Mouse (Mus musculus): ENCODE data around the gene Mobp.
"Not testable (repeated sequence)": the region's sequence is repeated elsewhere in the genome, so short reads cannot be mapped to it uniquely, and the experiment has no call there.

Mobp gene

DNA sequence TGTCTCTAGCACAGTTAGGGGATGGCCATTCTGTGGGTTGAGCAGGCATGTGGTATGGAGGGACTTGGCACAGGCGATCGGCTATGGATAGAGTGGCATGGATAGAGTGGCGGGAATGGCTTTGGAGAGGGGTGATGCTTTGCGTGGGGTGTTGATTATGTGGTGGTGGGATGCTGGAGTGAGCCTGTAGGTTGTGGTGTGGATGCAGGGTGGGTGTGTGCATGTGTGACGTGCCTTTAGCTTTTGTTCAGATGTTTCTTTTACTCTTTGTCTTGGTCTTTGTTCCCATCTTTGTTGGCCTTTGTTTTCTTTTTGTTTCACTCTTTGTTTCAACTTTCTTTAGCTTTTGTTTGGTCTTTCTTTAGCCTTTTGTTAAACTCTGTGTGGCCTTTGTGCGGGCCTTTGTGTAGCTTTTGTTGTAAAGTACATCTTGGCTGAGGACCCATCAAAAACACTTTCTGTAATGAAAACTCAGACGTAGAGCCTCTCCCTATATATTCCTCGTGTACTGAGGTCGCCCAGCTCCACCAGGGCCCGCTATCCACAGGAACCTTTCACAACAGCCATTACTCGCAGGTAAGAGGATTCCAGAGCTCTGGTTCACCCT, at the start of gene Mobp:
TSS of gene Mobp (plus strand) at position 486 of the 607 bp plus-strand sequence.
- DNase-seq (ENCODE audit: low read depth, low spot score): no peak

DNA sequence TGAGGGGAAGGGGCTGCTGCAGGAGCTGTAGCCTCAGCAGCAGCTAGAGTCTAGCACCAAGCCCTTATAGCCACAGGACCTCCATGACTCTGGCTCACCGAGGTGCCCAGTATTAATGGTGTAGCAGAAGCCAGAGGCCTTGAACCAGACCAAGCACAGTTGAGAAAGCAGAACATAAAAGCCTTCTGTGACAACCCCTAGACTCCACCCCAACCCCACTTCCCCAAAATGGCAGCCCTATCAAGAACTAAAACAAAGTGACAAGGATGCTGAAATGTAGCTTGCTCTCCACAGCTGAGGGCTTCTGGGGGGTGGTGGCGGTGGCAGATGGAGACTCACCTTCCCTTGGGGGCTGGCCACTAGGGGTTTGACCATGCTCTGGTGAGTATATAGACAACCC, 48.3 kb upstream of the Mobp start:
- no peak for DNase-seq (ENCODE audit: low read depth, low spot score)

DNA sequence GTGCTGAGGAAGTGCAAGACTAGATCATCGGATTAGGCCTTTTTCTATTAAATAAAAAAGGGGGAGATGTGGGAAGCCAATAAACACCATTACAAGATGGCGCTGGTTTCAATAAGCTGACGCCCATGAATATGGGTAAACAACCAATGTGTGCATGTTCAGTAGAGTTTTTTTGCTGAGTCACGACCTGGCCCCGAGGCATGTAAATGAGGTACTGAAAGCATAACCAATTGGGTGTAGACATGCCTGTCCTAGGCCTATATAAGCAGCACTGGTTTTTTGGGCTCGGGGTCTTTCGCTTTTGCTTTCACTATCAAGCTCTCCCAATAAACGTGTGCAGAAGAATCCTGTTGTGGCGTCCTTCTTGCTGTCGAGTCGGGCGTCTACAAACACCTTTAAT, 40.6 kb upstream of the Mobp start:
- DNase-seq (ENCODE audit: low read depth, low spot score): not testable (repeated sequence)

DNA sequence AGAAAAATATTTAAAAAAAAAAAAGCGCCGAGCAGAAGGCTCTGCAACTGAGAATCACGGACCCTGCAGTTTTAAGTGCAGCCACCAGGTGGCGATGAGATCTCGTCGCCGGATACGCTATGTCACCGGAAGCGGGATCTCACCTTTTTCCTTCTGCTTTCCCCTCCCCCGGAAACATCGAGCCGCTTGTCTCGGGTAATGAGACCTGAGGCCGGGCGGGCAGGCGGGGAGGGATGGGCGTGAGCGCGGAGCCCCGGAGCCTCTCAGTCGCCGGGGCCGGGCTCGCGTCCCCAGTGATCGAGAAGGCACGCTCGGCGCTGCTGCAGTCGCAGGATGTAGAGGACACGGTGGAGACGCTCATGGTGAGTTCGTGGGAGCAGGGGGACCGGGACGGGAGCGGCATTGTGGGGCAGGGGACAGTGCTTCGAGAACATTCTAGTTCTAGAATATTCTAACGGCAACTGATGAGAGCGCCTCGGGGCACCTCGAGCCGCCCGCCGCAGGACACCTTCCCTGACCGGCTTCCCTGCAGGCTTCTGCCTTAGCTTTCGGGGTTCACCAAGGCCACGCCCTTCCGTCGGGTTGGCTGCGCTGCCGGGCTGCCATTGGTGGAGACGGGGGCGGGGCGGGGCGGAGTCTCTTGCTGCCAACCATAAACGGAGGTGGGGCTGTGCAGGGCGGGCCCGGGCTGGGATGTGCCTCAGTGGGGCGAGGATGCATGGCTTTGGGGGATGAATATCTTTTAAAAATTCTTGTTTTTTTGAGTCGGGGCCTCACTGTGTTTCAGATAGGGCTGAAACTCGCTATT, 39.1 kb upstream of the Mobp start, which contains the start of gene Slc25a38:
TSS of gene Slc25a38 (plus strand) at position 164 of the 808 bp plus-strand sequence.
- DNase-seq (ENCODE audit: low read depth, low spot score): peak; percentile 95

DNA sequence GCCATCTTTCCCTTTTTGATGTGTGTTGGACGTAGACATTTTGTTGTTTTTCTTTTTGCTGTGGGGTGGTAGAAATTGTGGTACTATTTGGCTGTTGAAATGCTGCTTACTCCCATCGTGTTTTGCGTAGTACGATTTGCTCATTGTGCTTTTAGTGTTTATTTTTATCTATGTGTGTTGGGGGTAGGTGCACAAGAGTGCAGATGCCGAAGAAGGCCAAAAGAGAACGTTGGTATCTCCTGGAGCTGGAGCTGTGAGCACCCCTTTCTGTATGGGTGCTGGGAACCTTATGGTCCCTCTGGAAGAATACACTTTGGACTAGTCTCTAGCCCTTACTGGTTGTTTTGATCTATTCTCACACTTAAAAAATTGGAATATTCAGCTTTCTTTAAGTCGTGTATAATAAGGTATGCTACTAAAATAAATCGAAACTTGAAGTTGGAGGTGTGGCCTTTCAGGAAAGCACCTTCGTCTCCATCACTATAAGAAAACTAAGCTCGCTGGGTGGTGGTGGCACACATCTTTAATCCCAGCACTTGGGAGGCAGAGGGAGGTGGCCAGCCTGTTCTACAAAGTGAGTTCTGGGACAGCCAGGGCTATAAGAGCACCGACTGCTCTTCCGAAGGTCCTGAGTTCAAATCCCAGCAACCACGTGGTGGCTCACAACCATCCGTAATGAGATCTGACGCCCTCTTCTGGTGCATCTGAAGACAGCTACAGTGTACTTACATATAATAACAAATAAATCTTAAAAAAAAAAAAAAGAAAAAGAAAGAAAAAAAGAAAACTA, 38.2 kb upstream of the Mobp start:
- DNase-seq (ENCODE audit: low read depth, low spot score): no peak

DNA sequence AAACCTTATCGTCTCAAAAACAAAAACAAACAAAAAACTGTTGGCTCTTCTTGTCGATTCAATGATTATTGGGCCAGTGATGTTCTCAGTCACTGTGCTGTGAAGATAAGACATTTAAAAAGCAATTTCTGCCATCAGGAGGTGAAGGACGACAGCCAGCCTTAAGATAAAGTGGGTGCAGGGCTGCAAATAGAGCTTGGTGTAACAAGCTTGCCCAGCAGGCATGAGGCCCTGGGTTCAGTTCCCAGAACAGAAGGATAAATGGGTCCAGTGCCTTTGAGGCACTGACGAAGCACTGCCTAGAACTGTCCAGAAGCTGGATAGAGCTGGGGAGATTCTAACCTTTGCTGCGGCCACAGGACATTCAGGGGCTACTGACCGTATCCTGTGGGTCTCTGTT, 37.0 kb upstream of the Mobp start:
- no peak for DNase-seq (ENCODE audit: low read depth, low spot score)

DNA sequence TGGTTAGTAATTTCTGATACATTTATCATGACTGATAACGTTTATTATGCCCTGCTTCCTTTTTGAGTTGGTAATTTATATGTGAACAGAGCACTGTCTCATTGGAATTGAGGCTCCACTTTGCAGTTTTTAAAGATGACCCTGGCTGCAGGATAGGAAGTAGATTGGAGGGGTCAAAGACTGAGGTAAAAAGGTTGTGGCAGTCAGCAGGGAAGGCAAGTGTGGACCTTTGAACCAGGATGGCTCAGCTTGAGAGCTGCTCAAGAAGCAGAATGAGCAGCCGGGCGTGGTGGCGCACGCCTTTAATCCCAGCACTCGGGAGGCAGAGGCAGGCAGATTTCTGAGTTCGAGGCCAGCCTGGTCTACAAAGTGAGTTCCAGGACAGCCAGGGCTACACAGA, 36.1 kb upstream of the Mobp start:
- DNase-seq (ENCODE audit: low read depth, low spot score): no peak

DNA sequence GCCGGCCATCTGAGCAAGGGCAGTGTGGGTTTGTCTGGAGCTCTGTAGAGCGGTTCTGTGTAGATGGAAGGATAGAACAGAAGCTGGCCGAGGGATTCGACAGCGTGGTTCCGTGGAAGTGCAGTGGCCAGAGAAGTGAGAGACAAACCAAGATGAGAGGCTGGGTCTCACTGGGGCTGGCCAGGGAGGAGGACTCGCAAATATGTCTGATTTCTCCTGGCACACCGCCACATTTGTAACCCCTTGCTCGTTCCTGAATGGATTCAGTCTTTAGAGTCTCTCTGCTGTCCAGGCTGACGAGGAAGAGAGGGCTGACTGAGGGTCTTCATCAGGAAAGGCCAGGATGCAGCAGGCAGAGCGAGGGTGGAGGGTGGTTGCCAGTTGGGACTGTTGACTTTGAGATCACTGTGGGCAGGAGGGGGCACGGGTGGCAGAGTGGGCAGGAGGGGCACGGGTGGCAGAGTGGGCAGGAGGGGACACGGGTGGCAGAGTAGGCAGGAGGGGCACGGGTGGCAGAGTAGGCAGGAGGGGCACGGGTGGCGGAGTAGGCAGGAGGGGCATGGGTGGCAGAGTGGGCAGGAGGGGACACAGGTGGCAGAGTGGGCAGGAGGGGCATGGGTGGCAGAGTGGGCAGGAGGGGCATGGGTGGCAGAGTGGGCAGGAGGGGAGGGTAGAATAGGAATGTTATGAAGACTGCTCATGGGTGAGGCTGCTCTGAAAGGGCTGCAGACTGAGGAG, 35.3 kb upstream of the Mobp start:
- DNase-seq (ENCODE audit: low read depth, low spot score): no peak

DNA sequence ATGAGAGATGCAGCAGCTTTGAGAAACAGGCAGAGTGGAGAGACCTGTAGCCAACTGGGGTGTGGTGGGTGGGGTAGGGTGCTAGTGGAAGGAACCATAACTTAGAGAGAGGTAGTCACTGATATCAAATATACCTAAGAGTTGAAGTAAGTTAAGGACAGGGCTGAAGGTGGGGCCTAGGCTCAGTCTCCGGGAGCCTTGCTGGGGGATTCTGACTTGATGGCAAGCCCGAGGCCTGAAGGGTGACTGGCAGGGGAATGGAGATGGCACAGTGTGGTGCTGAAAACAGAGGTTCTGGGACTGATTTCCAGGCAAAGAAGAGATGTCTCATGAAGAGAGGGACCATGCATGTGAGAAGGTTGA, 34.7 kb upstream of the Mobp start:
- no peak for DNase-seq (ENCODE audit: low read depth, low spot score)

DNA sequence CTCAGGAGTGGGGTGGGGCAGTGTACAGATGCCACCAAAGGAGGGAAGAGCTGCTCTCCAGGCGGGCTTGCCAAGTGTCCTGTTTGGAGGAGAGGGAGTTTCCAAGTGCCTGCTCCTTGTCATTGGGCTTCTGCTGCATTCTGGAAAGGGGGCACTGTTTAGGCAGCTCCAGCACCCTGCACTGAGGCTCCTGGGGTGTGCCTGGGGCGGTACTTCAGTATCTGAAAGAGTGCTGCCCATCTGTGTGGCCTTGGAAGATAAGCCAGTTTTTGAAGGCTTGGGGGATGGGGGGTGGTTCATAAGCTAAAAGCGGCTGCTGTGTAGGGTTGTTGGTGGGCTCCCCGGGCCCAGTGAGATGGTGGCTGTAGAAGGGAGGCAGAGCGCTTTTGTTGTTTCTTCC, 33.9 kb upstream of the Mobp start:
- DNase-seq (ENCODE audit: low read depth, low spot score): no peak

DNA sequence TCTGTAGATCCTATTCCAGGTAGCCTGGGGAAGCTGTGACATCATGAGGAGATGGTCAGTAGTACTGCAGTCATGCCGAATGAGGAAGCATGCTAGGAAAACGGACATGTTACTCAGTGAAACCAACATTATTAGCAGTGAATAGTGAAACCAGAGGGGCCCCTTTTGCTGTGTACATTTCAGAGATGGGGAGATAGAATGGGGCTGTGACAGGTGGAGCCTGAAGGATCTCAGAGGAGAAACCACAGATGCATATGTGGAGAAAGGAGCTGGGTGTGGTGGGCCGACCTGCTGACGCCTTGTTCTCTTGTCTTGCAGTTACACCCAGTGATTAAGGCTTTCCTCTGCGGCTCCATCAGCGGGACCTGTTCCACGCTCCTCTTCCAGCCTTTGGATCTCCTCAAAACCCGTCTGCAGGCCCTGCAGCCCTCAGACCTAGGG, 33.3 kb upstream of the Mobp start:
- no peak for DNase-seq (ENCODE audit: low read depth, low spot score)

DNA sequence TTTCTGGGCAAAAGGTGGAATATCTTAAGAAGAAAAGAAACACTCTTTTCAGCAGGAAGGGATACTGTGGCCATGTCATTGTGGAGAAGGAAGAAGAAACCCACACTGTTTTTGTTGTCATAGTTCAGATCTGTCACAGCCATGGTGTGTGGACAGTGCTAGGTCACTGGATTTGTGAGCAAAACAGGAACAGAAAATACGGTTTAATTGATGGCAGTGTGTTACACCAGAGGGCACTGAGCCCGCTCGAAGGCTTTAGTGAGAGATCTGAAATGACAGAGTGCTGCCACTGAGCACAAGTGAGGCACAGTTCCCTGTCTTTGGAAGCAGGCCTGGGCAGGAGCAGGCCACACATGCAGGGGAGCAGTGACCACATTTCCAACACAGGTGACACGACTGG, 31.3 kb upstream of the Mobp start:
- no peak for DNase-seq (ENCODE audit: low read depth, low spot score)

DNA sequence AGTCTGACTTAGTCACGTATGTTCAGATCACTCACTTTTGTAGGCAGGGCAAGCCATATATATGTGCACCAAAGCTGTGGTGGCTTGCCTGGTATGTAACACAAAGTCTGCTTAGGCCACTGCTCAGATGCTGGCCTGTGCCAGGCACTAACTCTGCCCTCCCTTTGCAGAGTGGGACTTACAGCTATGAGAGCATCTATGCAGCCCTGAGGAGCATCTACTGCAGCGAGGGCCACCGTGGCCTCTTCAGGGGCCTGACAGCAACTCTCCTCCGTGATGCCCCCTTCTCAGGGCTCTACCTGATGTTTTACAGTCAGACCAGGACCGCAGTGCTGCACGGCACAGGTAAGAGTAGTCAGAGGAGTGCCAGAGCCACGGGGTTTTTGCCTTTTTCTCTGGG, 29.0 kb upstream of the Mobp start:
- no peak for DNase-seq (ENCODE audit: low read depth, low spot score)

DNA sequence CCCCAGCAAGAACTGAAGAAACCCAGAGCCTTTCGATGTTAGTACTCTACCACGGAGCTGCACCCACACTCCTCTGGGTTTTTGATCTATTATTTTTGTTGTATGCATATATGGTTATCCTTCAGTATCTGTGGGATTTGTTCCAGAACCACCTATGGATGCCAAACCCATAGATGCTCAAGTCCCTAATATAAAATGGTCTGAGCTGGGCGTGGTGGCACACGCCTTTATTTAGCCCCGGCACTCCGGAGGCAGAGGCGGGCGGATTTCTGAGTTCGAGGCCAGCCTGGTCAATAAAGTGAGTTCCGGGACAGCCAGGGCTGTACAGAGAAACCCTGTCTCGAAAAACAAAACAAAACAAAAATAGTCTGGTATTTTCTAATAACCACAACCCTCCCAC, 22.6 kb upstream of the Mobp start:
- no peak for DNase-seq (ENCODE audit: low read depth, low spot score)

DNA sequence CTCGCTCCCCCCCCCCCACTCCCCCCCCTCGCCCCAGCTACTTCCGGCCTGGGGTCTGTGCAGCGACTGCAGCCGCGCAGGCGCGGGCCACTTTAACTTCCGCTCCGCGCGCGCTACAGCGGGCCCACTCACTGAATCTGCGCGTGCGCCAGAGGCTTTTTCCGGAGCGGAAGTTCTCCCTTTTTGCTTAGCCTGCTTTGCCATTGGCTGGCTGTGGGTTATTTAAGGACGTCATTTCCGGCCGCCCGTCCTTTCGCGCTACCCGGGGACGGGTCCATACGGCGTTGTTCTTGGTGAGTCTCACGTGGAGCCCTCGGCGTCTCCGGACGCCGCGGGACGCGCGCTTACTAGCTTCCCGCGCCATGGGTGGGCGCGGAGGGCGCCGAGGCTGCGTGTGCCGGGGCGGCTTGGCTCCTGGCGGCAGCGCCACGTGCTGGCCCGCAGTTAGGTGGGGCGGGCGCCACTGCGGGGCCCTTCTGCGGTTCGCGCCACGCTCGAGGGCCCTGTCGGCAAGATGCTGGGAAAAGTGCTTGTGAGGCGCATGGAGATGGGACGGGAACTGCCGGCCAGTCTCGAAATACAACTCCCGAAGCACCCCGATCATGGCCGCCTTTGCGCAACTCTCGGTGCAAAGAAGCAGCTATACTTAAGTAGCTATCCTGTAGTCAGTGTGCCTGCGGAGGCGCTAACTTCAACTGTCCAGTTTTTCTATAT, 21.8 kb upstream of the Mobp start, which contains the start of gene Rpsa:
TSS of gene Rpsa (plus strand) at position 152 of the 714 bp plus-strand sequence.
- DNase-seq (ENCODE audit: low read depth, low spot score): peak; percentile 99

DNA sequence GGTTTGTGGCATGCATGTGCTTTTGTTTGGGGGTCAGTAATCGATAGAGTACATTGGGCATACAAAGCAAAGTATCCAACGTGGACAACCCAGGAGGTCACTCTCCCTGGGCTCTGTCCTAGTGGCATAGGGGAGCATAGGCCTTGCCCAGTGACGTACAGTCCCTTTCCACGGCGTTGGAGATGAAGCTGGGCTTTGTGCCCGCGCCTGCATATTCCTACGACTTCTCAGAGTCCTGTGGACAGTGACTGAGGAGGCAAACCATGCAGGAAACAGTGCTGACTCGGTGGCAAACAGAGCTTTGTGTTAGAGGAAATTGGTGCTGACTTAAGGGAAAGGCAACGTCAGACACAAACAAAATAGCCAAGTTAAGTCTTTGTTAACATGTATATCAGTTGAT, 20.2 kb upstream of the Mobp start:
- peak; percentile 33 for DNase-seq (ENCODE audit: low read depth, low spot score)

DNA sequence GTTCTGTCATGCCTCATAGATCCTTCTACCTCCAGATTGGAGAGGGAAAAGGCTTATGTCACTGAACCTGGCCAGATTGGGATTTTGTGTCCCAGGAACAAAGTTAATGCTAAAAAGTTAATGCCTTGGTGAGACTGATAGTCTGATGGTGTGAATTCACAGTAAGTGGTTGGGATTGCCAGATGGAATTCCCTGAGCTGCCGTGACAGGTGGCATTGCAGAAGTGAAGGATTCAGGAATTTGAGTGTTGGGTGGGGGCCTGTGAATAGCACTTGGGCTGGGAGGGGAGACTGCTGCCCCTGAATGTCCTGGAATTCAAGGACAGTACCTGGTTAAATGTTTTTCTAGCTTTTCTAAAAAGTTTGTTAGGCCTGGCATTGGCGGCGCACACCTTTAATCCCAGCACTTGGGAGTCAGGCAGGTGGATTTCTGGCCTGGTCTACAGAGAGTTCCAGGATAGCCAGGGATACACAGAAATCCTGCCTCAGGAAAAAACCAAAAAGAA, 17.7 kb upstream of the Mobp start:
- DNase-seq (ENCODE audit: low read depth, low spot score): no peak

DNA sequence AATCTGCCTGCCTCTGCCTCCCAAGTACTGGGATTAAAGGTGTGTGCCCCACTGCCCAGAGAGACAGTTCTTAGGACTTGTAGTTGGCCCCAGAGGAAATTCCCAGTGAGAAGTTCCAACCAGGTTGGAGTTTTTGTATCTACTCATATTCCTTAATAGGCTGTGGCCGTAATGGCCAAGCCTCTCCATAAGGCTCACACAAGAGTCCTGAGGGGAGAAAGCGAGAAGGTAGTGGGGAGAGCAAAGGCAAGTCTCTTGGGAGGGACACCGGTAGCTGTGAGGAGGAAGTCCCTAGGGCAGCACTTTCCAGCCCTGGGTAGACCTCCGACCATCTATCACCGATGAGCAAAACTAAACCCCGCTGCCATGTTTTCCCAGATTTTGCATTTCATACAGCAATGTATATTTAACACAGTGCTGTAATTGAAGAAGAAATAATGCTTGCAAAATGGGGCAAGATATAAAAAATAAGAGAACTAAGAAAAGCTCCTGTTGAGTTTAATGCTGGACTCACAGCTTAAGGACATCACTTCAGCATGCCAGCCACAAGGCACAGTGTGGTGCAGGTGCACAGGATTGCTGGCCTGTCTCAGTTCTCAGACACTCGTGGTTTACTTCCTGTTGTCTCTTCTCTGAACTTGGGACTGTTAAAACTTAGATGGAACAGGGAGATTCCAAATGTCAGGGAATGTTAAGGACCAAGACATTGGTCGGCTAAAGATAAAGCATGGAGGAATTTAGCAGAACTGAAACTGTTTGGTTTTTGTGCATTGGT, 16.3 kb upstream of the Mobp start:
- DNase-seq (ENCODE audit: low read depth, low spot score): no peak

DNA sequence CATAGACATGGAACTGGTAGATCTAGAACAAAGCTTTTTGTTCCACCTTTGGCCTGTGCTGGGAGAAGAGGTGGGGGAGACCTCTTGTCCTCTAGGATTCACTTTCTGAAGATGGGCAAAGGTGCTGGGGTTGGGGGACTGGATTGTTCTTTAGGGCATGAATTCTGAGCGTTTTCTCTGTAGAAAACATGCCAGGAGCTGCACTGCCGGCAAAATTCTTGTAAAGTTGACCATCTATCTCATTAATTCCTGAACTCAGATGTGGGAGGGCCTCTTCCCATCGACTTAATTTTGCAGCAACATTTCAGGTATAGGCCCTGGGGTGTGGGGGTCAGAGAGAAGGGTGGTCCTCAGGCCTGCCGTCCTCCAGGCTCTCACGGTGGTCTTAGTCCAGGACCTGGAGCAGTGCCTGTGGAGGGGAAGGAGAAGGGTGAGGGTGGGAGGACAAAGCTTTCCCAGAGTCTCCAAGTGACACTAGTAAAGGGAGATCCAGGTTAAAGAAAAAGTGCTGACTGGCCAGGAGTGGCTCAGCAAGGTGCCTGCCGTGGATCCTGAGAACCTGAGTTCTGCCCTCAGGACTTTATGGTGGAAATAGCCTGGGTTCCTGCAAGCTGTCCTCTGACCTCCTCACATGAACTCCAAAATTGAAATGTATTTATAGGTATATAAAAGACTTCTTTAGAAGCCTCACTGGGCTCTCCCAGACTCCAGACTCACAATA, 15.6 kb upstream of the Mobp start:
- no peak for DNase-seq (ENCODE audit: low read depth, low spot score)

Measured in CD4-positive helper T cell, adult 2 months (primary cell).